Mouse (Mus musculus): ENCODE data around the gene Rfx7.
A peak's percentile ranks its signal among the peaks of the same experiment; 100 is the strongest.

Gene Rfx7

GRCm38 (mm10) chr9:72531996-72532380, at the start of gene Rfx7:
Gene Rfx7, plus strand, starts transcription at chr9:72532240.
- no peak for DNase-seq (ENCODE audit: low read depth, low spot score)

GRCm38 (mm10) chr9:72488523-72488922, 43.5 kb upstream of the Rfx7 start:
- DNase-seq (ENCODE audit: low read depth, low spot score) = no peak

- no peak for DNase-seq (ENCODE audit: low read depth, low spot score)
Measured at GRCm38 (mm10) chr9:72489131-72489530, 42.9 kb upstream of the Rfx7 start.

GRCm38 (mm10) chr9:72491559-72492193, 40.4 kb upstream of the Rfx7 start:
- peak; percentile 96 for DNase-seq (ENCODE audit: low read depth, low spot score)

GRCm38 (mm10) chr9:72492194-72492565, 39.9 kb upstream of the Rfx7 start, which contains the start of gene Tex9:
Gene Tex9, minus strand, starts transcription at chr9:72492212.
- peak; percentile 82 for DNase-seq (ENCODE audit: low read depth, low spot score)

- DNase-seq (ENCODE audit: low read depth, low spot score) = peak; percentile 77
Measured at GRCm38 (mm10) chr9:72493465-72493864, 38.6 kb upstream of the Rfx7 start.

GRCm38 (mm10) chr9:72493984-72494685, 37.9 kb upstream of the Rfx7 start:
- DNase-seq (ENCODE audit: low read depth, low spot score) = peak; percentile 18

- DNase-seq (ENCODE audit: low read depth, low spot score) = no peak
Measured at GRCm38 (mm10) chr9:72496691-72497090, 35.3 kb upstream of the Rfx7 start.

GRCm38 (mm10) chr9:72497171-72497570, 34.9 kb upstream of the Rfx7 start:
- no peak for DNase-seq (ENCODE audit: low read depth, low spot score)

- no peak for DNase-seq (ENCODE audit: low read depth, low spot score)
Measured at GRCm38 (mm10) chr9:72512229-72512981, 19.6 kb upstream of the Rfx7 start.

- no peak for DNase-seq (ENCODE audit: low read depth, low spot score)
Measured at GRCm38 (mm10) chr9:72515366-72515765, 16.7 kb upstream of the Rfx7 start.

GRCm38 (mm10) chr9:72519246-72519645, 12.8 kb upstream of the Rfx7 start:
- DNase-seq (ENCODE audit: low read depth, low spot score) = no peak

GRCm38 (mm10) chr9:72520849-72521248, 11.2 kb upstream of the Rfx7 start:
- no peak for DNase-seq (ENCODE audit: low read depth, low spot score)

GRCm38 (mm10) chr9:72526091-72526490, 5.9 kb upstream of the Rfx7 start:
- no peak for DNase-seq (ENCODE audit: low read depth, low spot score)

GRCm38 (mm10) chr9:72530237-72530636, 1.8 kb upstream of the Rfx7 start:
- peak; percentile 98 for DNase-seq (ENCODE audit: low read depth, low spot score)

GRCm38 (mm10) chr9:72530824-72531223, 1.2 kb upstream of the Rfx7 start:
- no peak for DNase-seq (ENCODE audit: low read depth, low spot score)

GRCm38 (mm10) chr9:72531291-72531995, 597 bp upstream of the Rfx7 start:
- peak; percentile 96 for DNase-seq (ENCODE audit: low read depth, low spot score)

- DNase-seq (ENCODE audit: low read depth, low spot score) = peak; percentile 83
Measured at GRCm38 (mm10) chr9:72532381-72533088, 495 bp downstream of the Rfx7 start.

- no peak for DNase-seq (ENCODE audit: low read depth, low spot score)
Measured at GRCm38 (mm10) chr9:72533089-72533415, 1.0 kb downstream of the Rfx7 start.

GRCm38 (mm10) chr9:72534985-72535384, 2.9 kb downstream of the Rfx7 start:
- peak; percentile 58 for DNase-seq (ENCODE audit: low read depth, low spot score)

GRCm38 (mm10) chr9:72535394-72535793, 3.4 kb downstream of the Rfx7 start:
- peak; percentile 40 for DNase-seq (ENCODE audit: low read depth, low spot score)

Measured in A20 (cell line).